Mouse (Mus musculus): Measurements from ENCODE around the gene Shcbp1l.

- no peak for TF ChIP-seq CTCF (IDR thresholded peaks at IDR 0.05)
- no peak for TF ChIP-seq EP300 (IDR thresholded peaks at IDR 0.05; ENCODE audit: insufficient read depth, low read depth, low read length)
- TF ChIP-seq POLR2A (IDR thresholded peaks at IDR 0.05; ENCODE audit: insufficient read depth, low read depth, low read length): no peak
Observed at GRCm38 (mm10) chr1:153479296-153479695, 54.3 kb downstream of the Shcbp1l start.

Data from heart, adult 2 months (tissue).